Mouse (Mus musculus) MEL (cell line): Measurements from ENCODE around the gene Cytl1. TPM values are rescaled to one million over a fixed set of nuclear protein-coding genes. Genes with fewer than 3 reads are reported as not detected.

ENCODE experiments used
- DNase-seq: peaks from one replicate; pipeline ENCODE4 v3.0.0; 2011; ENCODE audit warnings: low read depth, low spot score
- H3K27ac ChIP-seq: 2 replicates; pipeline ENCODE4 v1.5.1; 2012; ENCODE audit warnings: low read depth, mild to moderate bottlenecking, control low read depth, low read length, moderate library complexity; ENCODE audit not compliant: control insufficient read depth
- H3K27me3 ChIP-seq, 2 experiments: fragments of 150-350 bp in 1 of 2; sonication (generic) in 1 of 2; 2 replicates each; pipeline ENCODE4 v1.6.1; 2012; ENCODE audit warnings: low read length in 2 of 2, mild to moderate bottlenecking in 2 of 2, improper control_type of control experiment in 1 of 2, moderate library complexity in 1 of 2; ENCODE audit not compliant: insufficient read depth in 2 of 2, control insufficient read depth in 1 of 2
- H3K36me3 ChIP-seq, 2 experiments: 2 replicates each; pipeline ENCODE4 v1.6.1; 2012 to 2014; ENCODE audit warnings: low read length in 2 of 2, improper control_type of control experiment in 1 of 2, inconsistent platforms in 1 of 2, mild to moderate bottlenecking in 1 of 2; ENCODE audit not compliant: insufficient read depth in 2 of 2, control insufficient read depth in 1 of 2
- H3K4me1 ChIP-seq, 2 experiments: fragments of 150-350 bp in 1 of 2; sonication (generic) in 1 of 2; 2 replicates each; pipeline ENCODE4 v1.6.1; 2012; ENCODE audit warnings: low read length in 2 of 2, improper control_type of control experiment in 1 of 2, mild to moderate bottlenecking in 1 of 2; ENCODE audit not compliant: insufficient read depth in 2 of 2, control insufficient read depth in 1 of 2
- H3K4me3 ChIP-seq, 2 experiments: fragments of 150-350 bp in 1 of 2; sonication (generic) in 1 of 2; 2 replicates each; pipeline ENCODE4 v1.5.1; 2012; ENCODE audit warnings: low read depth in 2 of 2, low read length in 2 of 2, mild to moderate bottlenecking in 2 of 2, moderate library complexity in 2 of 2, control low read depth in 1 of 2, improper control_type of control experiment in 1 of 2; ENCODE audit not compliant: control insufficient read depth in 1 of 2, insufficient read depth in 1 of 2
- H3K79me2 ChIP-seq: 2 replicates; pipeline ENCODE4 v1.6.1; 2012; ENCODE audit warnings: mild to moderate bottlenecking, low read length, moderate library complexity; ENCODE audit not compliant: control insufficient read depth, poor library complexity, insufficient read depth
- H3K9ac ChIP-seq: 2 replicates; pipeline ENCODE4 v1.6.1; 2012; ENCODE audit warnings: low read depth, mild to moderate bottlenecking, control low read depth, low read length, moderate library complexity; ENCODE audit not compliant: control insufficient read depth, poor library complexity, severe bottlenecking
- H3K9me3 ChIP-seq: fragments of 150-350 bp; sonication (generic); replicated peaks from 2 replicates; pipeline ENCODE4 v1.6.1; 2012; ENCODE audit warnings: mild to moderate bottlenecking, low read length, improper control_type of control experiment, moderate library complexity; ENCODE audit not compliant: insufficient read depth
- CHD1 ChIP-seq: IDR thresholded peaks from 2 replicates; pipeline ENCODE4 v1.6.1; 2012; ENCODE audit warnings: low read depth, mild to moderate bottlenecking, inconsistent platforms, low read length, improper control_type of control experiment
- CHD2 ChIP-seq: IDR thresholded peaks from 2 replicates; pipeline ENCODE4 v1.6.1; 2011; ENCODE audit warnings: low read length, improper control_type of control experiment
- CTCF ChIP-seq, 3 experiments: IDR thresholded peaks in 2 of 3; conservative IDR thresholded peaks in 1 of 3; 2 replicates each; pipeline ENCODE4 v1.5.1; 2011 to 2012; ENCODE audit warnings: low read length in 3 of 3, low read depth in 2 of 3, mild to moderate bottlenecking in 2 of 3, improper control_type of control experiment in 1 of 3, inconsistent platforms in 1 of 3, mixed read lengths in 1 of 3, moderate library complexity in 1 of 3; ENCODE audit not compliant: control insufficient read depth in 1 of 3, insufficient read depth in 1 of 3, poor library complexity in 1 of 3, severe bottlenecking in 1 of 3
- EP300 ChIP-seq, 2 experiments: IDR thresholded peaks; 2 replicates each; pipeline ENCODE4 v1.6.1; 2011; ENCODE audit warnings: improper control_type of control experiment in 2 of 2, low read length in 2 of 2, low read depth in 1 of 2, mild to moderate bottlenecking in 1 of 2
- HCFC1 ChIP-seq: IDR thresholded peaks from 2 replicates; pipeline ENCODE4 v1.6.1; 2012; ENCODE audit warnings: low read depth, mild to moderate bottlenecking, inconsistent platforms, low read length, improper control_type of control experiment, moderate library complexity
- KAT2A ChIP-seq: conservative IDR thresholded peaks from 2 replicates; pipeline ENCODE4 v1.6.1; 2012; ENCODE audit warnings: low read depth, low read length, improper control_type of control experiment, inconsistent platforms
- MAFK ChIP-seq: IDR thresholded peaks from 2 replicates; pipeline ENCODE4 v1.6.1; 2011; ENCODE audit warnings: low read depth, mild to moderate bottlenecking, low read length, improper control_type of control experiment, borderline replicate concordance
- MEF2A ChIP-seq: IDR thresholded peaks from 2 replicates; pipeline ENCODE4 v1.6.1; 2014; ENCODE audit warnings: low read depth, mild to moderate bottlenecking, inconsistent platforms, low read length, improper control_type of control experiment; ENCODE audit not compliant: poor library complexity, insufficient replicate concordance, severe bottlenecking; ENCODE audit errors: extremely low read depth
- MXI1 ChIP-seq: IDR thresholded peaks from 2 replicates; pipeline ENCODE4 v1.6.1; 2011; ENCODE audit warnings: mild to moderate bottlenecking, low read depth, low read length, improper control_type of control experiment
- MYC ChIP-seq: IDR thresholded peaks from 2 replicates; pipeline ENCODE4 v1.6.1; 2011; ENCODE audit warnings: low read depth, mild to moderate bottlenecking, low read length, improper control_type of control experiment, moderate library complexity
- NELFE ChIP-seq: IDR thresholded peaks from 2 replicates; pipeline ENCODE4 v1.6.1; 2011; ENCODE audit warnings: low read depth, low read length, improper control_type of control experiment
- NRF1 ChIP-seq: IDR thresholded peaks from 2 replicates; pipeline ENCODE4 v1.6.1; 2014; ENCODE audit warnings: low read depth, mild to moderate bottlenecking, inconsistent platforms, low read length, improper control_type of control experiment, moderate library complexity; ENCODE audit not compliant: poor library complexity, insufficient read depth, severe bottlenecking
- POLR2AphosphoS2 ChIP-seq: IDR thresholded peaks from 2 replicates; pipeline ENCODE4 v1.6.1; 2011; ENCODE audit warnings: low read length, improper control_type of control experiment
- POLR2AphosphoS5 ChIP-seq: IDR thresholded peaks from 2 replicates; pipeline ENCODE4 v1.6.1; 2012; ENCODE audit warnings: low read depth, borderline replicate concordance, mild to moderate bottlenecking, inconsistent platforms, low read length, moderate library complexity, mixed read lengths
- RAD21 ChIP-seq: IDR thresholded peaks from 2 replicates; pipeline ENCODE4 v1.6.1; 2011; ENCODE audit warnings: mild to moderate bottlenecking, low read depth, low read length, improper control_type of control experiment
- SIN3A ChIP-seq: IDR thresholded peaks from 2 replicates; pipeline ENCODE4 v1.6.1; 2012; ENCODE audit warnings: low read length, improper control_type of control experiment, inconsistent platforms
- SMC3 ChIP-seq: IDR thresholded peaks from 2 replicates; pipeline ENCODE4 v1.6.1; 2011; ENCODE audit warnings: low read depth, low read length, improper control_type of control experiment
- TAL1 ChIP-seq: IDR thresholded peaks from 2 replicates; pipeline ENCODE4 v1.6.1; 2012; ENCODE audit warnings: mild to moderate bottlenecking, inconsistent platforms, low read length, moderate library complexity, mixed read lengths
- TBP ChIP-seq: IDR thresholded peaks from 2 replicates; pipeline ENCODE4 v1.8.0; 2011; ENCODE audit warnings: low read depth, low read length, improper control_type of control experiment
- UBTF ChIP-seq: IDR thresholded peaks from 2 replicates; pipeline ENCODE4 v1.6.1; 2012; ENCODE audit warnings: low read depth, mild to moderate bottlenecking, inconsistent platforms, low read length, improper control_type of control experiment, moderate library complexity, borderline replicate concordance; ENCODE audit not compliant: insufficient read depth
- ZNF384 ChIP-seq: IDR thresholded peaks from 2 replicates; pipeline ENCODE4 v1.6.1; 2012; ENCODE audit warnings: low read depth, mild to moderate bottlenecking, inconsistent platforms, low read length, improper control_type of control experiment
- polyA plus RNA-seq, 2 experiments: library from polyadenylated mRNA; stranded (reverse) in 1 of 2; unstranded in 1 of 2; fragments of >175 nt in 1 of 2; fragments of >200 nt in 1 of 2; gene quantifications; 2 replicates each; pipeline versions ENCODE4 v1.2.1 to v1.2.4; 2012; ENCODE audit warnings: low replicate concordance in 2 of 2, low read depth in 1 of 2; ENCODE audit not compliant: insufficient read length in 2 of 2, insufficient read depth in 1 of 2, missing spikeins in 1 of 2
- total RNA-seq: library from RNA; depleted of rRNA; stranded (reverse); fragments of 300-350 nt; gene quantifications from 2 replicates; pipeline ENCODE4 v1.2.3, GENCODE M21; 2012

Gene Cytl1
- total and polyA plus RNA-seq, 3 experiments, result not detected

DNA sequence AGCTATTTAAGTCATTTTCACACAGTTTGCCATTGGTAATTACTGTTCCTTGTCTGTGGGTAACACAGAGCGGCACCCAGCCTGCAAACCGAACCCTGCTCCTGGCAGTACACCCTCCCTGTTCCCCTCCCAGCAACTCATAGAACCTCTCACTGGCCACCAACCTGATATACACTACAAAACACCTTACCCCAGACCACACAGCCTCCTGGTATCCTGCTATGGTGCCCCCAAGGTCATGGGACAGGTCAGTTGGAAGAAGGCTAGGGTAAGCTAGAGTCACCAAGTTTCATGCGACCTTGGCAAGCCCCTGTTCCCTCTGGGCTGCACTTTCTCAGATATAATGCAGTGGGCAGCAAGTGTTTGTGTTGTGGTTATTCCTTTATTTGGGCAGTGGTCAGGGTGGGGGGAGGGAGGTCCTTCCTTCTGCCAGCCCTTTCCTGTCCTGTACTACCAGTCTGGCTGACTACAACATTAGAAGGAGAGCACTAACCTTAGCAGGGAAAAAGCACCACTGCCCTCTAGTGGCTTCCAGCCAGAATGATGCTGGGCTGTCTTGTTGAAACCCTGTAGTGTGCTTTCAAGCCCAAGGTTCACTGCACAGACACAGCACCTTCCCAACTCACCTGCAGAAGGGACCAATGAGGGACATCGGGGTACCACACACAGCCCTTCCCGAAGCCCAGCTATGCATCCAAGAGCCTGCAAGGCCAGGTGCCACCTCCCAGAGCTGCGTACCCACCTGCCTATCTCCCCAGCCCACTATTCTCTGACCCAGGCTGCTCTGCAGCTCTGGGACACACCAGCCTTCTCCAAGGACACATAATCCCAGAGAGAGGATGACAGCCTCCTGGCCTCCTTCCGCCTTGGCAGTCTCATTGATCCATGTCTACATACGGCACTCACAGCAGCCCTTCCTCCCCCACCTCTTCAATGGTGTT is 17.0 kb downstream of the Cytl1 start:
- H3K79me2 ChIP-seq, result no peaks in the 10 kb centered on the region
- no peaks in the 10 kb centered on the region for H3K36me3 ChIP-seq
- H3K9me3 ChIP-seq, result no peaks in the 10 kb centered on the region
- no peak overlapping the region for H3K4me3 ChIP-seq
- DNase-seq, result peak; percentile 14
- H3K9ac ChIP-seq, result no peak overlapping the region
- no peaks in the 10 kb centered on the region for H3K27me3 ChIP-seq
- TF ChIP-seq MEF2A (no peak), RAD21 (peak; percentile 35), CTCF (IDR thresholded peaks at IDR 0.05 in 2 of 3, conservative IDR thresholded peaks at IDR 0.05 in 1 of 3; ENCODE audit: control insufficient read depth in 1 of 3, insufficient read depth in 1 of 3, low read depth in 2 of 3, low read length in 3 of 3, poor library complexity in 1 of 3, severe bottlenecking in 1 of 3) (peak; percentile 23 to 31 (median 31); a peak in 5 of 6 replicates)
- no peaks in the 10 kb centered on the region for H3K4me1 ChIP-seq
- no peak overlapping the region for H3K27ac ChIP-seq

- H3K9me3 ChIP-seq, result no peaks in the 10 kb centered on the region
- DNase-seq, result no peak
- TF ChIP-seq SIN3A, result no peak
- no peak for TF ChIP-seq MAFK
- TF ChIP-seq CHD2, result no peak
- TF ChIP-seq MEF2A, result no peak
- TF ChIP-seq TBP, result no peak
- TF ChIP-seq HCFC1, result no peak
- TF ChIP-seq POLR2AphosphoS5, result no peak
- TF ChIP-seq TAL1, result no peak
- H3K4me1 ChIP-seq, result no peaks in the 10 kb centered on the region
- H3K9ac ChIP-seq, result no peak overlapping the region
- H3K36me3 ChIP-seq, result no peaks in the 10 kb centered on the region
- no peaks in the 10 kb centered on the region for H3K79me2 ChIP-seq
- no peaks in the 10 kb centered on the region for H3K27me3 ChIP-seq
- H3K27ac ChIP-seq, result no peak overlapping the region
- no peak overlapping the region for H3K4me3 ChIP-seq
Measured at GRCm38 (mm10) chr5:37753366-37753765, 18.0 kb downstream of the Cytl1 start.

DNA sequence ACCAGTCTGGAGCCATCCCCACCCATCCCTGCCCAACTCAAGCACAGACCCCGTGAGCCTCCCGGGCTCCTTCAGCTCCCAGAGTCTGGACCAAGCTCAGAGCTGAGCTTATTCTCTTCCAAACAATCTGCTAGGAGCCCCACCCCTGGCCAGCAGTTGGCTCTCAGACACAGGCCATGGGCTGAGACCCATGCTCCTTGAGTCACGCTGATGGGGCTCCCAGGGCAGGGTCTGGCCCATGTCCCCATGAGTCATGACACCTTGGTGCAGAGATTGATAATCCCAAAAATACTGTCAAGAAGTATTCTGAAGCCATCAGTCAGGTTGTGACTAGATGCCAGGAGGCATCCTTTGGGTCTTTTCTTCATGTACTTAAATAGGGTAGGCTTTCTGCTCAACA is 26.7 kb downstream of the Cytl1 start:
- TF ChIP-seq POLR2AphosphoS2 (no peak), EP300 (IDR thresholded peaks at IDR 0.05; ENCODE audit: low read depth in 1 of 2, low read length in 2 of 2) (no peak), UBTF (no peak), CTCF (IDR thresholded peaks at IDR 0.05 in 2 of 3, conservative IDR thresholded peaks at IDR 0.05 in 1 of 3; ENCODE audit: control insufficient read depth in 1 of 3, insufficient read depth in 1 of 3, low read depth in 2 of 3, low read length in 3 of 3, poor library complexity in 1 of 3, severe bottlenecking in 1 of 3) (no peak), TAL1 (no peak), RAD21 (no peak), MXI1 (no peak), MYC (no peak), NRF1 (no peak), ZNF384 (no peak), NELFE (no peak), SMC3 (no peak), CHD1 (no peak), TBP (no peak), KAT2A (no peak)
- Histone ChIP-seq H3K79me2 (no peaks in the 10 kb centered on the region), H3K9me3 (no peaks in the 10 kb centered on the region), H3K9ac (no peak overlapping the region), H3K36me3 (no peaks in the 10 kb centered on the region), H3K4me3 (no peak overlapping the region), H3K27ac (no peak overlapping the region), H3K4me1 (no peaks in the 10 kb centered on the region), H3K27me3 (no peaks in the 10 kb centered on the region)
- DNase-seq, result no peak
